Mouse (Mus musculus) kidney, adult 2 months (tissue): ENCODE results near the gene Gatad2a. TPM values are rescaled to one million over a fixed set of nuclear protein-coding genes. Genes with fewer than 3 reads are reported as not detected.

ENCODE experiments used
- DNase-seq: peaks from one replicate; pipeline ENCODE4 v3.0.0; 2021
- H3K27ac ChIP-seq: fragments of 200-500 bp; 2 replicates; pipeline ENCODE4 v1.5.1; 2012; ENCODE audit warnings: low read depth, low read length, control low read depth, inconsistent platforms; ENCODE audit not compliant: insufficient read depth
- H3K27me3 ChIP-seq: fragments of 200-500 bp; replicated peaks from 2 replicates; pipeline ENCODE4 v1.6.1; 2012; ENCODE audit warnings: mild to moderate bottlenecking, moderate library complexity, low read length, inconsistent platforms; ENCODE audit not compliant: control insufficient read depth, insufficient read depth
- H3K36me3 ChIP-seq: fragments of 200-500 bp; 2 replicates; pipeline ENCODE4 v1.6.1; 2012; ENCODE audit warnings: mild to moderate bottlenecking, moderate library complexity, low read length, inconsistent platforms; ENCODE audit not compliant: control insufficient read depth, insufficient read depth
- H3K4me1 ChIP-seq: fragments of 200-500 bp; 2 replicates; pipeline ENCODE4 v1.6.1; 2011; ENCODE audit warnings: low read length; ENCODE audit not compliant: control insufficient read depth, insufficient read depth
- H3K4me3 ChIP-seq: fragments of 200-500 bp; 2 replicates; pipeline ENCODE4 v1.5.1; 2011; ENCODE audit warnings: mild to moderate bottlenecking, low read depth, low read length, control low read depth; ENCODE audit not compliant: insufficient read depth
- CTCF ChIP-seq: fragments of 200-500 bp; conservative IDR thresholded peaks from 2 replicates; pipeline ENCODE4 v1.5.1; 2011; ENCODE audit warnings: low read depth, mild to moderate bottlenecking, control low read depth, low read length, moderate library complexity, mixed read lengths; ENCODE audit not compliant: insufficient read depth, insufficient read length
- POLR2A ChIP-seq: fragments of 200-500 bp; IDR thresholded peaks from one replicate; pipeline ENCODE4 v1.6.1; 2011; ENCODE audit warnings: low read depth, low read length, control low read depth
- WGBS: fragments of 180-500 bp; shearing (Covaris S2); methylation state at CpG from one replicate; pipeline ENCODE4 v1.1.7; 2018; 5-methylcytosine and 5-hydroxymethylcytosine counted together
- polyA plus RNA-seq: library from polyadenylated mRNA; depleted of rRNA; stranded (reverse); fragments of >200 nt; gene quantifications from 2 replicates; pipeline ENCODE4 v1.2.3, GENCODE M21; 2012

Gene Gatad2a
- polyA plus RNA-seq, 1 experiment: 60.9 TPM

GRCm38 (mm10) chr8:69973442-69974161 lies 22.6 kb downstream of the Gatad2a start:
- WGBS: under 1% methylated on average over 53 of the region's 68 CpGs
- Histone ChIP-seq H3K36me3 (no peaks in the 10 kb centered on the region), H3K4me1 (peaks cover 41% of the 10 kb centered on the region), H3K4me3 (peak overlapping the region; percentile 80), H3K27me3 (no peaks in the 10 kb centered on the region), H3K27ac (peak overlapping the region; percentile 51)
- DNase-seq: peak; percentile 52
- TF ChIP-seq CTCF (no peak), POLR2A (no peak)

- H3K27ac ChIP-seq: no peak overlapping the region
- 16% methylated on average over 7 of the region's 7 CpGs for WGBS
- H3K36me3 ChIP-seq: no peaks in the 10 kb centered on the region
- peaks cover 42% of the 10 kb centered on the region for H3K4me1 ChIP-seq
- DNase-seq: no peak
- TF ChIP-seq POLR2A (no peak), CTCF (no peak)
- no peaks in the 10 kb centered on the region for H3K27me3 ChIP-seq
- H3K4me3 ChIP-seq: peak overlapping the region; percentile 80
Observed at GRCm38 (mm10) chr8:69973063-69973441, 23.1 kb downstream of the Gatad2a start.

- TF ChIP-seq CTCF (no peak), POLR2A (no peak)
- Histone ChIP-seq H3K4me1 (peaks cover 52% of the 10 kb centered on the region), H3K27me3 (no peaks in the 10 kb centered on the region), H3K36me3 (no peaks in the 10 kb centered on the region), H3K4me3 (no peak overlapping the region), H3K27ac (peak overlapping the region; percentile 61; the same call in 1 of the 2 replicates)
- no peak for DNase-seq
- WGBS: 59% methylated on average over 2 of the region's 2 CpGs
Observed at GRCm38 (mm10) chr8:69970880-69971279, 25.3 kb downstream of the Gatad2a start.

- 38% methylated on average over 4 of the region's 4 CpGs for WGBS
- no peak overlapping the region for H3K4me3 ChIP-seq
- H3K36me3 ChIP-seq: no peaks in the 10 kb centered on the region
- TF ChIP-seq POLR2A: no peak
- TF ChIP-seq CTCF: no peak
- H3K27me3 ChIP-seq: no peaks in the 10 kb centered on the region
- H3K4me1 ChIP-seq: peaks cover 50% of the 10 kb centered on the region
- no peak for DNase-seq
- H3K27ac ChIP-seq: peak overlapping the region; percentile 27; the same call in 1 of the 2 replicates
Observed at GRCm38 (mm10) chr8:69967291-69967933, 28.8 kb downstream of the Gatad2a start.

GRCm38 (mm10) chr8:69959241-69959640 lies 36.9 kb downstream of the Gatad2a start:
- no peaks in the 10 kb centered on the region for H3K36me3 ChIP-seq
- H3K4me3 ChIP-seq: no peak overlapping the region
- H3K27ac ChIP-seq: no peak overlapping the region
- H3K27me3 ChIP-seq: no peaks in the 10 kb centered on the region
- H3K4me1 ChIP-seq: peaks cover 54% of the 10 kb centered on the region
- no peak for DNase-seq
- TF ChIP-seq POLR2A: no peak
- no peak for TF ChIP-seq CTCF

- TF ChIP-seq CTCF (no peak), POLR2A (no peak)
- H3K4me1 ChIP-seq: peaks cover 49% of the 10 kb centered on the region
- no peaks in the 10 kb centered on the region for H3K36me3 ChIP-seq
- H3K27ac ChIP-seq: no peak overlapping the region; the same call in 1 of the 2 replicates
- H3K27me3 ChIP-seq: no peaks in the 10 kb centered on the region
- H3K4me3 ChIP-seq: no peak overlapping the region
- DNase-seq: peak; percentile 26
Observed at GRCm38 (mm10) chr8:69957879-69958278, 38.3 kb downstream of the Gatad2a start.

GRCm38 (mm10) chr8:69957419-69957818 lies 38.8 kb downstream of the Gatad2a start:
- Histone ChIP-seq H3K36me3 (no peaks in the 10 kb centered on the region), H3K4me1 (peaks cover 45% of the 10 kb centered on the region), H3K27me3 (no peaks in the 10 kb centered on the region), H3K27ac (no peak overlapping the region), H3K4me3 (no peak overlapping the region)
- TF ChIP-seq CTCF (no peak), POLR2A (no peak)
- WGBS: 14% methylated on average over 1 of the region's 1 CpGs
- DNase-seq: no peak
